Mouse (Mus musculus) liver, embryonic 12.5 days (tissue): ENCODE results near the gene Olfr843. TPM values are rescaled to one million over a fixed set of nuclear protein-coding genes. Genes with fewer than 3 reads are reported as not detected.

Experiments used
- ATAC-seq: fragments of 200-750 bp; cut with Nextera tagmentation; 2 replicates; pipeline ENCODE4 v1.8.0; 2017; ENCODE audit warnings: moderate number of reproducible peaks, mild to moderate bottlenecking, moderate library complexity
- H3K27ac ChIP-seq: fragments of 300-500 bp; sonication (generic); 2 replicates; pipeline ENCODE4 v1.5.1; 2016; ENCODE audit warnings: mild to moderate bottlenecking
- H3K27me3 ChIP-seq: fragments of 300-500 bp; sonication (generic); replicated peaks from 2 replicates; pipeline ENCODE4 v1.6.1; 2016; ENCODE audit warnings: mild to moderate bottlenecking, moderate library complexity
- H3K36me3 ChIP-seq: fragments of 300-500 bp; sonication (generic); 2 replicates; pipeline ENCODE4 v1.6.1; 2016; ENCODE audit warnings: mild to moderate bottlenecking, moderate library complexity
- H3K4me1 ChIP-seq: fragments of 300-500 bp; sonication (generic); 2 replicates; pipeline ENCODE4 v1.6.1; 2016
- H3K4me2 ChIP-seq: fragments of 300-500 bp; sonication (generic); 2 replicates; pipeline ENCODE4 v1.6.1; 2016; ENCODE audit warnings: mild to moderate bottlenecking, moderate library complexity
- H3K4me3 ChIP-seq: fragments of 300-500 bp; sonication (generic); 2 replicates; pipeline ENCODE4 v1.5.1; 2016; ENCODE audit warnings: mild to moderate bottlenecking, moderate library complexity
- H3K9ac ChIP-seq: fragments of 300-500 bp; sonication (generic); 2 replicates; pipeline ENCODE4 v1.6.1; 2016; ENCODE audit warnings: mild to moderate bottlenecking, moderate library complexity
- H3K9me3 ChIP-seq: fragments of 300-500 bp; sonication (generic); replicated peaks from 2 replicates; pipeline ENCODE4 v1.6.1; 2016; ENCODE audit warnings: mild to moderate bottlenecking, moderate library complexity
- WGBS: fragments of 180-500 bp; shearing (Covaris S2); methylation state at CpG from one replicate; pipeline ENCODE4 v1.1.7; 2016; ENCODE audit not compliant: insufficient replicate concordance; 5-methylcytosine and 5-hydroxymethylcytosine counted together
- polyA plus RNA-seq: library from polyadenylated mRNA; unstranded; fragments of >200 nt; fragmentation: Nextera tagmentation; extraction: Ambion mirVana; gene quantifications from 2 replicates; pipeline ENCODE4 v1.2.1, GENCODE M21; 2016

The Olfr843 gene
- not detected in 2 replicates for polyA plus RNA-seq

DNA sequence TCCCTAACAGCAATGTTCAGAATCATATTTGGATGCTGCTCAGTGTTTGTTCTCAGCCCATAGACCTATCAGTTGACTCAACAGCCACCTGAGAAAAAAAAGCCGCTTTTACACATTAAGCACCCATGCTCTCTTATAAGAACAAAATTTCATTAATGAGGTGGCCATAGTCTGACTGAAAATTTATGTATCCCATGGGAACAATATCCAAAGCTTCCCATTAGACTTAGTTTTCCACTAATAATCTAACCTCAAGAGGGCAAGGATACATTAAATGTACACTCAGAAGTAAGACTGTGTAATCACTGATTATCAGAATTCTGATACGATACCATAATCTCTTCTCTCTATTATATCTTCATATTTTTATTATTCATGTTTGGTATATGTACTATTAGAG is at the start of gene Olfr843:
Gene Olfr843, minus strand, starts transcription at position 101 of the 400 bp plus-strand sequence.
- Histone ChIP-seq H3K9me3 (0 out of 2 replicates have a peak, but pooled peaks cover 2% of the 10 kb centered on the region), H3K27me3 (no peaks in the 10 kb centered on the region), H3K27ac (no peak within 1 kb of the TSS), H3K4me2 (no peak within 1 kb of the TSS), H3K9ac (no peak within 1 kb of the TSS), H3K4me1 (no peaks in the 10 kb centered on the region), H3K4me3 (no peak within 1 kb of the TSS), H3K36me3 (no peaks in the 10 kb centered on the region)
- 69% methylated on average over 2 of the region's 2 CpGs for WGBS
- no peak for ATAC-seq

Other genes starting within 250 kb of the Olfr843 start
- not detected in 2 replicates for gene Olfr835, start 219.3 kb downstream of the Olfr843 start, polyA plus RNA-seq
- gene Olfr836, start 131.6 kb downstream of the Olfr843 start, polyA plus RNA-seq: not detected in 2 replicates
- gene Olfr837, start 115.7 kb downstream of the Olfr843 start, polyA plus RNA-seq: not detected in 2 replicates
- not detected in 2 replicates for gene Olfr839-ps1, start 74.7 kb downstream of the Olfr843 start, polyA plus RNA-seq
- gene Olfr844, start 64.4 kb upstream of the Olfr843 start, polyA plus RNA-seq: not detected in 2 replicates
- gene Olfr845, start 84.5 kb upstream of the Olfr843 start, polyA plus RNA-seq: not detected in 2 replicates
- gene Olfr846, start 112.0 kb upstream of the Olfr843 start, polyA plus RNA-seq: not detected in 2 replicates
- gene Olfr847, start 126.7 kb upstream of the Olfr843 start, polyA plus RNA-seq: not detected in 2 replicates
- not detected in 2 replicates for gene Olfr849, start 188.3 kb upstream of the Olfr843 start, polyA plus RNA-seq
- not detected in 2 replicates for gene Olfr850, start 226.3 kb upstream of the Olfr843 start, polyA plus RNA-seq
- gene Olfr851, start 241.3 kb upstream of the Olfr843 start, polyA plus RNA-seq: not detected in 2 replicates